Mouse (Mus musculus) brain, embryonic 14.5 days (tissue): ENCODE data around the gene Iqcd. TPM values are rescaled to one million over a fixed set of nuclear protein-coding genes. Genes with fewer than 3 reads are reported as not detected.

Experiments used
- DNase-seq: peaks from one replicate; pipeline ENCODE4 v3.0.0-alpha.2; 2011; ENCODE audit warnings: low read depth
- CTCF ChIP-seq: fragments of 200-500 bp; IDR thresholded peaks from 2 replicates; pipeline ENCODE4 v1.5.1; 2012; ENCODE audit warnings: inconsistent platforms, mild to moderate bottlenecking, moderate library complexity, borderline replicate concordance; ENCODE audit not compliant: insufficient read depth, insufficient read length; ENCODE audit errors: extremely low read depth
- POLR2A ChIP-seq: fragments of 200-500 bp; IDR thresholded peaks from 2 replicates; pipeline ENCODE4 v1.6.1; 2012; ENCODE audit warnings: mild to moderate bottlenecking, inconsistent platforms, borderline replicate concordance; ENCODE audit not compliant: poor library complexity, insufficient read depth, insufficient read length, severe bottlenecking; ENCODE audit errors: extremely low read depth
- polyA plus RNA-seq: library from polyadenylated mRNA; depleted of rRNA; stranded (reverse); fragments of >200 nt; gene quantifications from 2 replicates; pipeline ENCODE4 v1.2.3, GENCODE M21; 2012; rRNA removed

Iqcd gene
- polyA plus RNA-seq, 1 experiment = 3.5 TPM

DNA sequence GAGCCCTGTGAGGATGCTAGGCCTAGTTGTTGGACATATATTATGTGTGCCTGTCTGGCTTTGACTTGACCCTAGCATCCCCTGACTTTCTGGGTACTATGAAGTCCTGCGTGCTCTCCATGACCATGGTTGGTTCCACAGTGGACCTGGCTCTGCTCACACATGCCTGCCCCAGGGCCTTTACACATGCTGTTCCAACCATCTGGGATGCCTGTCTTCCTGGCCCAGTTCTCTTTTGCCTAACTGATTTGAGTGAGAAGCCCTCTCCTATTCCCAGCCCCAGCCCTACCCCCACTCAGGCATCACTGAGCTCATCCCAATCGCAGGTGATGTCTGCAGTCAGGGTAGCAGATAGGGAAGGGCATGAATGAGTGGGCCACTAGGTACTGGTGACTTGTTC lies 65.1 kb downstream of the Iqcd start:
- no peak for TF ChIP-seq POLR2A
- no peak for TF ChIP-seq CTCF
- DNase-seq = peak; percentile 24

- DNase-seq = peak; percentile 83
- no peak for TF ChIP-seq POLR2A
- TF ChIP-seq CTCF = no peak
Observed at GRCm38 (mm10) chr5:120656281-120656751, 67.5 kb downstream of the Iqcd start.

Other genes starting within 250 kb of the Iqcd start
- 9.3 and 30.0 TPM in 2 replicates for gene Lhx5, start 157.3 kb upstream of the Iqcd start, polyA plus RNA-seq
- gene Sdsl, start 116.2 kb upstream of the Iqcd start, polyA plus RNA-seq = 8.6 and 8.9 TPM in 2 replicates
- gene Sds, start 112.5 kb upstream of the Iqcd start, polyA plus RNA-seq = not detected in 2 replicates
- gene Plbd2, start 85.4 kb upstream of the Iqcd start, polyA plus RNA-seq = 16.8 and 23.2 TPM in 2 replicates
- gene Slc8b1, start 77.8 kb upstream of the Iqcd start, polyA plus RNA-seq = 3.1 and 3.5 TPM in 2 replicates
- 27.1 and 32.5 TPM in 2 replicates for gene Tpcn1, start 343 bp upstream of the Iqcd start, polyA plus RNA-seq
- gene Rita1, start 23.6 kb downstream of the Iqcd start, polyA plus RNA-seq = 32.8 and 38.1 TPM in 2 replicates
- 42.7 and 49.7 TPM in 2 replicates for gene Ddx54, start 23.7 kb downstream of the Iqcd start, polyA plus RNA-seq
- gene Cfap73, start 45.2 kb downstream of the Iqcd start, polyA plus RNA-seq = 0.18 and 0.30 TPM in 2 replicates
- 1.00 and 2.8 TPM in 2 replicates for gene Rasal1, start 59.8 kb downstream of the Iqcd start, polyA plus RNA-seq
- 119 and 150 TPM in 2 replicates for gene Dtx1, start 122.9 kb downstream of the Iqcd start, polyA plus RNA-seq
- gene Oas2, start 160.8 kb downstream of the Iqcd start, polyA plus RNA-seq = 0.41 and 0.49 TPM in 2 replicates
- 0.40 and 0.67 TPM in 2 replicates for gene Oas3, start 188.6 kb downstream of the Iqcd start, polyA plus RNA-seq
- gene Oas1e, start 206.5 kb downstream of the Iqcd start, polyA plus RNA-seq = 0.10 and 0.19 TPM in 2 replicates
- 0.40 and 0.56 TPM in 2 replicates for gene Oas1c, start 223.5 kb downstream of the Iqcd start, polyA plus RNA-seq